Mouse (Mus musculus) limb, embryonic 13.5 days (tissue): ENCODE data around the gene Vat1l. TPM values are rescaled to one million over a fixed set of nuclear protein-coding genes. Genes with fewer than 3 reads are reported as not detected.

ENCODE experiments used
- ATAC-seq: fragments of 200-750 bp; cut with Nextera tagmentation; 2 replicates; pipeline ENCODE4 v1.8.0; 2017; ENCODE audit warnings: low read depth, moderate number of reproducible peaks, moderate TSS enrichment; ENCODE audit not compliant: low FRiP score
- H3K27ac ChIP-seq: fragments of 300-500 bp; sonication (generic); 2 replicates; pipeline ENCODE4 v1.5.1; 2015; ENCODE audit warnings: inconsistent platforms, mild to moderate bottlenecking, moderate library complexity
- H3K27me3 ChIP-seq: fragments of 300-500 bp; sonication (generic); 2 replicates; pipeline ENCODE4 v1.6.1; 2015; ENCODE audit warnings: mild to moderate bottlenecking, inconsistent platforms
- H3K36me3 ChIP-seq: fragments of 300-500 bp; sonication (generic); 2 replicates; pipeline ENCODE4 v1.6.1; 2015; ENCODE audit warnings: inconsistent platforms, mild to moderate bottlenecking, moderate library complexity
- H3K4me1 ChIP-seq: fragments of 300-500 bp; sonication (generic); 2 replicates; pipeline ENCODE4 v1.6.1; 2015; ENCODE audit warnings: inconsistent platforms
- H3K4me2 ChIP-seq: fragments of 300-500 bp; sonication (generic); replicated peaks from 2 replicates; pipeline ENCODE4 v1.6.1; 2015; ENCODE audit warnings: inconsistent platforms, mild to moderate bottlenecking, moderate library complexity
- H3K4me3 ChIP-seq: fragments of 300-500 bp; sonication (generic); 2 replicates; pipeline ENCODE4 v1.5.1; 2015; ENCODE audit warnings: moderate library complexity, mild to moderate bottlenecking, inconsistent platforms
- H3K9ac ChIP-seq: fragments of 300-500 bp; sonication (generic); 2 replicates; pipeline ENCODE4 v1.6.1; 2015; ENCODE audit warnings: mild to moderate bottlenecking, inconsistent platforms
- H3K9me3 ChIP-seq: fragments of 300-500 bp; sonication (generic); 2 replicates; pipeline ENCODE4 v1.6.1; 2016; ENCODE audit warnings: inconsistent platforms
- WGBS: fragments of 180-500 bp; shearing (Covaris S2); methylation state at CpG from one replicate; pipeline ENCODE4 v1.1.7; 2015; 5-methylcytosine and 5-hydroxymethylcytosine counted together
- polyA plus RNA-seq: library from polyadenylated mRNA; unstranded; fragments of >200 nt; fragmentation: Nextera tagmentation; extraction: Ambion mirVana; gene quantifications from 2 replicates; pipeline ENCODE4 v1.2.1, GENCODE M21; 2015

Vat1l gene
- polyA plus RNA-seq, 1 experiment from 2014 or later = 4.6 TPM

DNA sequence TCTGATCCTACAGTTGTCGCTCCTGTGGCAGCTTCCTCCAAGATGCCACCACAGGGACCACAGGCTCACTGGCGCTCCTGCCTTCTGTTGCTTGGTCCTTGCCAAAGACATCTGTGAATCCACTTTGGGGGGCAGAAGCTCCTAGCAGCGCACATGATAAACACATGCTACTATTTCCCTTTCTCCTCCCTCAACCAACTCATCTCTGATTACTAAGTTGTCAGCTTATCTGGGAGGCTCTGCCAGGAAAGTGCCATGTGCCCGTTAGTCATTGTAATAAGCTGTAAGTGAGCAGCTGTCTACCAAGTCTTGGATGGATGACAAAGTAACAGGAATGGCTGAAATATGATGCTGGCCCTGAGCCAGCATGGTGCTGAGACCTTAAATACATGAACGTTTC is 100.9 kb downstream of the Vat1l start:
- H3K27ac ChIP-seq = no peak overlapping the region
- WGBS = 63% methylated on average over 5 of the region's 5 CpGs
- H3K27me3 ChIP-seq = no peaks in the 10 kb centered on the region
- no peak overlapping the region for H3K9ac ChIP-seq
- ATAC-seq = 0 out of 2 replicates have a peak, but pooled peaks have one; percentile 8
- H3K4me2 ChIP-seq = no peak overlapping the region
- H3K4me1 ChIP-seq = no peaks in the 10 kb centered on the region
- no peaks in the 10 kb centered on the region for H3K9me3 ChIP-seq
- H3K4me3 ChIP-seq = no peak overlapping the region
- no peaks in the 10 kb centered on the region for H3K36me3 ChIP-seq

DNA sequence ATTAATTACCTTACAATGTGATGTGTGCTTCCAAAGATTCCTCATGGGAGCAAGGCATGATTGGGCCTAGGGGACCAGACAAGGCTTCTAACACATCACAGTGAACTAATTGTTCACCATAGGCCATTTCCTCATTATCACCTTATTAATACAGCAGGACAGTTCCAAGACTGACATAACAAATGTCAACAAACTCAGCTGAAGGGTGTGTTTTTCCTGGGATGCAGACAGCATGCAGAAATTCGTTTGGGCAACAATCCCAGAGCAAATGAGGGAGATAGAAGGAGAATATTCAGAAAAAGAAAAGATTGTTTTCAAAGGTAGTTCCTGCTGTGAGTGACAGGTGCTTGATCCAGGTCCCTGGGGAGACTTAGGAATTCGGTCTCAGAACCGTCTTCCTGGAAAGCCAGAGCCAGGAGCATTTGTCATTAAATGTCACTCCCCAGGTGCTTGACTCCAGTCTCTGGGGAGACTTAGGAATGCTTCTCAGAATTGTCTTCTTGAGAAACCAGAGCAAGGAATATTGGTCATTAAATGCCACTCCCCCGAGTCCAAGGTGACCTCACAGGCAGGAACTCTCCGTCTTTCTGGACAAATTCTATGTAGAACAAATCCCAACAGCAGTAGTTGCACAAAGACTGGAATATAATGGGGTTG is 109.4 kb downstream of the Vat1l start:
- Histone ChIP-seq H3K4me1 (no peaks in the 10 kb centered on the region), H3K4me2 (no peak overlapping the region), H3K9me3 (no peaks in the 10 kb centered on the region), H3K4me3 (no peak overlapping the region), H3K27me3 (no peaks in the 10 kb centered on the region), H3K27ac (no peak overlapping the region), H3K36me3 (no peaks in the 10 kb centered on the region), H3K9ac (no peak overlapping the region)
- 32% methylated on average over 5 of the region's 5 CpGs for WGBS
- ATAC-seq = no peak

DNA sequence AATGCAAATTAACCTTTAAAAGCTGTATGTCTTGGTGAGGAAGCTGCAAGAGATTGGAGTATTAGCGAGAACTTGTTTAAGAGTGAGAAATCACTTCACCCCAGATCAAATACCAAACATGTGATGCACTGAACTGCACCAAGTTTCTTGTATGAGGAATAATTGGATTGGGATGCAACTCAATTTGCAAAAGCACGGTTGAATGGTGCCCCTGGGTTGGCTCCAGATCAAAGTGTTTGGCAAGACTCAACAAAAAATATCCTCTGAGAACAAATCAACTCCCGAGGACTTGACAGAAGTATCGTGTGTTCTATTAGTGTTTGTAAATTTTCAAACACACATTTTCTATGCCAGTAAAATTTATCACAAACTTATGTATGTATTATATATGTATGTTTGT is 112.7 kb downstream of the Vat1l start:
- ATAC-seq = no peak
- Histone ChIP-seq H3K36me3 (no peaks in the 10 kb centered on the region), H3K4me1 (no peaks in the 10 kb centered on the region), H3K27me3 (no peaks in the 10 kb centered on the region), H3K4me3 (no peak overlapping the region), H3K27ac (no peak overlapping the region), H3K4me2 (no peak overlapping the region), H3K9ac (no peak overlapping the region), H3K9me3 (no peaks in the 10 kb centered on the region)
- 83% methylated on average over 4 of the region's 4 CpGs for WGBS

GRCm38 (mm10) chr8:114322096-114322495 is 116.7 kb downstream of the Vat1l start:
- no peaks in the 10 kb centered on the region for H3K27me3 ChIP-seq
- no peaks in the 10 kb centered on the region for H3K4me1 ChIP-seq
- H3K36me3 ChIP-seq = no peaks in the 10 kb centered on the region
- 86% methylated on average over 2 of the region's 2 CpGs for WGBS
- no peak overlapping the region for H3K27ac ChIP-seq
- no peak overlapping the region for H3K4me2 ChIP-seq
- no peak overlapping the region for H3K4me3 ChIP-seq
- H3K9ac ChIP-seq = no peak overlapping the region
- no peaks in the 10 kb centered on the region for H3K9me3 ChIP-seq
- ATAC-seq = no peak

DNA sequence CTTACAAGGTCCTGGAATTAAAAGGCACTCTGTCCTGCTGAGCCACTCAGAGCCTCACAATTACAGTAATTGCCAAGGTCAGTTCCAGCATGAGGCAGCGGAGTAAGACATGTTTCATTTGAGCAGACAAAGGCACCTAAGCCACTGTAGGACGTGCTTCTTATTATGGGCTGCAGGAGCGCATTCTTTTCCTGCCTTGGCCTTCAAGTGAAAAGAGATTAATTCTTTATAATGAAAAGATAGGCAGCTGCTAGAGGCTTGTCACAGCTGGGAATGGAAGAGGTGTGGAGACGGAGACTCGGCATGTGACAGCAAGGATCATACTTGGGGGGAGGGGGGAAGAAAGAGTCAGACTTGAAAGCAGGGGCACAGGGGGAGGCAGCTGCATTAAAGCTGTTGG is 126.5 kb downstream of the Vat1l start:
- H3K4me3 ChIP-seq = no peak overlapping the region
- H3K4me1 ChIP-seq = peaks cover 18% of the 10 kb centered on the region
- H3K9me3 ChIP-seq = peaks cover 6% of the 10 kb centered on the region; the same call in 1 of the 2 replicates
- no peak overlapping the region for H3K27ac ChIP-seq
- no peaks in the 10 kb centered on the region for H3K36me3 ChIP-seq
- no peaks in the 10 kb centered on the region for H3K27me3 ChIP-seq
- 45% methylated on average over 5 of the region's 5 CpGs for WGBS
- no peak for ATAC-seq
- H3K9ac ChIP-seq = no peak overlapping the region
- H3K4me2 ChIP-seq = no peak overlapping the region

DNA sequence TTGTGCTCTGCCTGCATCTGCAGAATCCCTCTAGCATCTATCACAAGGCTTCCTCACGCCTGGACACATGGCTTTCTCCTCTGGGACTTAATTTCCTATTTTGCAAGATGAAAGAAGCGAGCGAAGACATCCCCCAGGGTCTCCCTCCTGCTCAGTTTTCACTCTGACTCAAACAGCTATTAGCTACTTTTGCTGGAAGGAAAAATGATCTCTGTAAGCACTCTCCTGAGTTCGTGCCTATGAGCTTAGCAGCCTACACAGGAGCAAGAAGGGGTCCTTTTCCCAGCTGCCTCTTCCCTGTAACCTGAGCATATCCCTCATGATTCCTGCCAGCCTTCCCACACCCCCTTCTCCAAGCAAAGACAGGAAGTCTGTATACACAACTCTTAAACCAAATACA is 127.5 kb downstream of the Vat1l start:
- peaks cover 6% of the 10 kb centered on the region; the same call in 1 of the 2 replicates for H3K9me3 ChIP-seq
- 17% methylated on average over 4 of the region's 4 CpGs for WGBS
- no peak overlapping the region for H3K9ac ChIP-seq
- no peaks in the 10 kb centered on the region for H3K27me3 ChIP-seq
- peaks cover 18% of the 10 kb centered on the region for H3K4me1 ChIP-seq
- H3K27ac ChIP-seq = peak overlapping the region; percentile 33; the same call in 1 of the 2 replicates
- no peak overlapping the region for H3K4me2 ChIP-seq
- peak; percentile 83 for ATAC-seq
- H3K36me3 ChIP-seq = no peaks in the 10 kb centered on the region
- no peak overlapping the region for H3K4me3 ChIP-seq

DNA sequence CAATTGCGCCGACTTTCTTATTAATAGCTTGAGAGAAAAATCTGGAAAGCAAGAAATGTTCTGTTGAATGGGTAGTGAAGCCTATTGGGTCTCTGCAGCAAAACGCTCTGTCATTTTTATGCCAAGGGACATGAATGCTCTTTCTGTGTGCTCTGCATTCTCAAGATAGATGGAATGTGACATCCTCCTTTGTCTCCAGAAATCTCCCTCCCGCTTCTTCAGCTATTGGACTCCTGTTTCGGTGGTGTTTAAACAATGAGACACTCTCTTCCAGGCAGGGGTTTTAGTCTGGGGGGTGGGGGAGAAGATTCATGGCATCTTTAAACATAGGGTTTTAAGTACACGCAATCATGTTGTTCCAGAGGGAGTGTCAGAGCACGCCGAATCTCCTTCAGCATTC is 130.3 kb downstream of the Vat1l start:
- Histone ChIP-seq H3K36me3 (no peaks in the 10 kb centered on the region), H3K4me3 (no peak overlapping the region), H3K4me1 (peaks cover 18% of the 10 kb centered on the region), H3K27me3 (no peaks in the 10 kb centered on the region), H3K9ac (no peak overlapping the region), H3K4me2 (no peak overlapping the region), H3K9me3 (no peaks in the 10 kb centered on the region), H3K27ac (no peak overlapping the region)
- no peak for ATAC-seq
- 87% methylated on average over 8 of the region's 8 CpGs for WGBS

DNA sequence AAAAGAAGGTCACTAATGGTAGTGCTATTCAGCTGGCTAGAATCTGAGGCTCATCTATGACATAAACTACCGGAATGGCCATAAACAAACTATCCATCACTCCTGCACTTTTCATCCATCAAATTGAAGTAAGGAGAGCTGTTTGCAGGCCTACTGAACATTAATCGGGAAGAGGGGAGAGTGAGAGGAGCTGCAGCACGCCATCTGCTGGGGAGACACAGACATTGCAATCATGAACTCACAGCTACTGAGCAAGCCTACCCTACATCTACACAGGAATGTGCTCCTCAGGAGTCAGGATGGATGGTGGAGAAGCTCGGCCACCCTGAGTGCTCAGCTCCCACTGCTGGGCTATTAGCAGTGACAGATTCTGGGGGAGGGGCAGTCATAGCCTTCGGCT is 136.9 kb downstream of the Vat1l start:
- peaks cover 15% of the 10 kb centered on the region for H3K4me1 ChIP-seq
- no peak overlapping the region for H3K27ac ChIP-seq
- no peak overlapping the region for H3K9ac ChIP-seq
- WGBS = 69% methylated on average over 5 of the region's 5 CpGs
- H3K9me3 ChIP-seq = 0 out of 2 replicates have a peak, but pooled peaks cover 4% of the 10 kb centered on the region
- no peaks in the 10 kb centered on the region for H3K36me3 ChIP-seq
- no peak for ATAC-seq
- H3K27me3 ChIP-seq = no peaks in the 10 kb centered on the region
- no peak overlapping the region for H3K4me3 ChIP-seq
- H3K4me2 ChIP-seq = no peak overlapping the region

DNA sequence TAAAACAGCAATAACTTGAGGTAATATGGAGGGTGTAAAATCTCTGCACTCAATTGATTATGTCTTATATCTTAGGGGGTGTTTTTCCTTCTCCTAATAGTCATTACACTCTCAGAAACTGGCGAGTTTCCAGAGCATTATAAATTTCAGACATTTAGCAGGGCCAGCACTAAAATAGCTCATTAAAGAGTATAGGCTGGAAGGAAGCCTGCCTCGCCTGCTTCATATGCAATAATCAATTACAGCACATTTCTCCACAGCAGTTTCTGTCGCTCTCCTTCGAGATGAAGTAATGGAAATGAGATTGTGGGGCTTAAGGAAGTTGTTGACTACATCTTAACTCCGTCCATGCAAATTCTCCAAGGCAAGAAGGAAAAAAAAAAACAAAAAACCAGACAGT is 139.4 kb downstream of the Vat1l start:
- Histone ChIP-seq H3K36me3 (no peaks in the 10 kb centered on the region), H3K4me3 (no peak overlapping the region), H3K9ac (no peak overlapping the region), H3K4me2 (peak overlapping the region; percentile 48), H3K9me3 (0 out of 2 replicates have a peak, but pooled peaks cover 4% of the 10 kb centered on the region), H3K27me3 (no peaks in the 10 kb centered on the region), H3K4me1 (peaks cover 15% of the 10 kb centered on the region), H3K27ac (peak overlapping the region; percentile 33; the same call in 1 of the 2 replicates)
- 21% methylated on average over 5 of the region's 5 CpGs for WGBS
- ATAC-seq = peak; percentile 69; the same call in 1 of the 2 replicates

DNA sequence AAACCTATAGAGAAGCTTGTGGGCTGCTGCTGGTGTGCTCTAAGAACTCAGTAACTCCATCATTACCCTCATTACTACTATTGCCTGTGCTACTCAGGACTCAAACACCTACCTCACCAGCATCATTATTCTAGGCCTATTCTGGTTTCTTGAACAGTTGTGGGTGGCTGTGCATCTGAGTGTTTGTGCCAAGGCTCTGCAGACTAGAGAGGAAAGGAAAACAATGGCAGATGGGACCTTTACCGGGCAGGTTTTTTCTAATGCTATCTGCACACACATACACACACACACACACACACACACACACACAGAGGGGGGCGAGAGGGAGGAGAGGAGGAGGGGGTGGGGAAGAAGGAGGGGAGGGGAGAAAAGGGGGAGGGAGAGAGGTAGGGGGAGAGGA is 140.6 kb downstream of the Vat1l start:
- ATAC-seq = no peak
- no peak overlapping the region for H3K9ac ChIP-seq
- H3K4me3 ChIP-seq = no peak overlapping the region
- no peak overlapping the region for H3K4me2 ChIP-seq
- 0 out of 2 replicates have a peak, but pooled peaks cover 4% of the 10 kb centered on the region for H3K9me3 ChIP-seq
- WGBS = 74% methylated on average over 2 of the region's 2 CpGs
- H3K36me3 ChIP-seq = no peaks in the 10 kb centered on the region
- H3K4me1 ChIP-seq = peaks cover 15% of the 10 kb centered on the region
- no peaks in the 10 kb centered on the region for H3K27me3 ChIP-seq
- H3K27ac ChIP-seq = no peak overlapping the region

DNA sequence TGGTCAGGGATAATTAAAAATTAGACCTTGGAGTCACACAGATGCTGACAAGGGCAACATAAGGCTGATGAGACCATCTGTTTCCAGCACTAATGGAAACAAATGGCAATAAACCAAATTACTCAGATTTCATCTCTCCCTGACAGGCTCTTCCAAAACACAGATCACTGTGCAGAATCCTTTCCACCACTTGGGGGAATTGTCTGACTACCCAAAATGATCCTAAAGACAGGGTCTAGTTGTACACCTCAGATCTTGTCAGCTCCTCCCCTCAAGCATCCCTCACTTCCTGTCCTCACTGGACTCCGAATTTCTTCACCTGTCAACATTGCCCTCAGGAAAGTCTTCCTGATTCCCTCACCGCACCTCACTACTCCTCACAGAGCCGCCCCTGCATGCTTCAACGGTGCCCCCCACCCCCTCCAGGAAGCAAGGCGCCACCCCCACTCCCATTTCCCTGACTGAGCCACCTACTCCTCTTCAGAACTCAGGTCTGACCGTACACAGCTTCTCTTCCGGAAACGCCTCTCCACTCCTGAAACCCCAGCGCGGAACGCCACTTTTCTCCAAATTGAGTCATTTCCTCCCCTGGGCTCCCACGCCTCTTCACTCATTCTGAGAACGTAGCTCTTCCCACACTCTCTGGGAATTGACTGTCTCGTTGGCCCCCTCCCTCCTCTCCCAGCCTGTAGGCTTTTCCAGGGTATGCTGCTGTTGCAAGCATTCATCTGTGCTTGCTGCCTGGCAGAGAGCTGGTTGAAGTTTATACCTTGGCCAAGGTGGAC is 146.4 kb downstream of the Vat1l start:
- Histone ChIP-seq H3K4me2 (peak overlapping the region; percentile 35), H3K36me3 (no peaks in the 10 kb centered on the region), H3K27me3 (no peaks in the 10 kb centered on the region), H3K9ac (no peak overlapping the region), H3K27ac (no peak overlapping the region), H3K9me3 (no peaks in the 10 kb centered on the region), H3K4me3 (0 out of 2 replicates have a peak overlapping the region, but pooled peaks have one; percentile 2), H3K4me1 (peaks cover 5% of the 10 kb centered on the region)
- ATAC-seq = no peak
- 43% methylated on average over 14 of the region's 14 CpGs for WGBS

DNA sequence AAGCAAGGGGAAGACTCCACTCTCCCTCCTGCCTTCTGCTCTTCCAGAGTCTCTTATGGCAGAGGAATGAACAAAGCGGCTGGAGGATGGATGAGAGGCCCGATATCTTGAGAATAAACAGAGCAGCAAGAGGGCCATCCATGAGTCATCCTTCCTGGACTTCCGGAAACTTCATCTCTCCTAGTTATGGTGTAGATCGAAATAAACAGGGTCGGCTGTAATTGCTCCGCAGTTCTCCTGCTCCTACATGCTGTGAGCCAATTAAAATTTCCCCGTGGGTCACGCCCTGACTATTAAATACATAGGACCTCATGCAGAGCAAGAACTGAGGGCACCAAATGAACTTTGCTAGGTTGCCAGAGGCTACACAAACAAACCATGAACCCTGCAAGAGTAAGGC is 155.1 kb downstream of the Vat1l start:
- Histone ChIP-seq H3K9ac (no peak overlapping the region), H3K27me3 (0 out of 2 replicates have a peak, but pooled peaks cover 3% of the 10 kb centered on the region), H3K4me3 (no peak overlapping the region), H3K36me3 (no peaks in the 10 kb centered on the region), H3K4me2 (no peak overlapping the region), H3K4me1 (peaks cover 14% of the 10 kb centered on the region; the same call in 1 of the 2 replicates), H3K27ac (no peak overlapping the region), H3K9me3 (no peaks in the 10 kb centered on the region)
- 31% methylated on average over 8 of the region's 8 CpGs for WGBS
- ATAC-seq = no peak
